Mouse (Mus musculus): ENCODE results near the gene Epb41l2.

GRCm38 (mm10) chr10:25354390-25354789, 5.2 kb upstream of the Epb41l2 start:
- no peak for TF ChIP-seq CTCF (IDR thresholded peaks at IDR 0.05; ENCODE audit: low read depth)
- no peak for TF ChIP-seq EP300 (IDR thresholded peaks at IDR 0.05; ENCODE audit: low read depth)
